Mouse (Mus musculus) brain, embryonic 14.5 days (tissue): ENCODE results near the gene Blvra.

Experiments
- CTCF ChIP-seq: fragments of 200-500 bp; IDR thresholded peaks from 2 replicates; pipeline ENCODE4 v1.5.1; 2012; ENCODE audit warnings: inconsistent platforms, mild to moderate bottlenecking, moderate library complexity, borderline replicate concordance; ENCODE audit not compliant: insufficient read depth, insufficient read length; ENCODE audit errors: extremely low read depth
- POLR2A ChIP-seq: fragments of 200-500 bp; IDR thresholded peaks from 2 replicates; pipeline ENCODE4 v1.6.1; 2012; ENCODE audit warnings: mild to moderate bottlenecking, inconsistent platforms, borderline replicate concordance; ENCODE audit not compliant: poor library complexity, insufficient read depth, insufficient read length, severe bottlenecking; ENCODE audit errors: extremely low read depth

DNA sequence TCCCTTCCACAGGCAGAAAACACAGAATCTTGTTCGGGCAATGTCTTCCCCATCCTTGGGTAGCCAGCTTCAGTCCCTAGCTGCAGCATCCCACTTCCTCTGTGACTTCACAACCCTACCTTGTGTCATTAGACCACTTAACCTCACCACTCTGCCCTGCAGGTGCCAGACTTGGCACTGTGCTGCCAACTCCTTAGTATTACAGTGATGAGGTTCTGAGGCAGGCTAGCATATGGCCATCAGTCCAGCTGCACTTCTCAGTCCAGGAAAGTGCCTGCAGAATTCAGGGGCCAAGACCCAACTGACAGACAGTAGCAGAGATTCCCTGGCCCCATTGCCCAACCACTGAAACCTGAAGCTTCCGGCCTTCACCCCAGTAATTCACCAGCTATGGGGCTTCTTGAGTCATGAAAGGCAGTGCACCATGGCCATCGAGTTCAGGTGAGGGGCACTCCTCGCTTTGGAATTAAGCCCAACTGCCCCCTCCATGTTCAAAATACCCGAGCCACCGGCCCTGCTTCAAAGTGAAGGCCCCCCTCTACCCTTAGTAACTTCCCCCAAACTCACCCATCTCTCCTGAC is 72.2 kb downstream of the Blvra start:
- TF ChIP-seq CTCF (no peak), POLR2A (no peak)
